Mouse (Mus musculus) mouse trophoblast stem cell (cell line): Measurements from ENCODE around the gene Itsn2.
"Not testable (repeated sequence)": the region's sequence is repeated elsewhere in the genome, so short reads cannot be mapped to it uniquely, and the experiment has no call there.

Experiments used
- in situ Hi-C, 2 experiments: fragments of 300-500 bp; cut with MseI, MboI; formaldehyde crosslinking; loops; 2 replicates in 1 of 2; 3 replicates in 1 of 2; pipeline ENCODE4 v1.15.1; 2025

Itsn2 gene

GRCm38 (mm10) chr12:4598666-4599428 lies 6.4 kb downstream of the Itsn2 start:
- in situ Hi-C loops: no loop called here

- in situ Hi-C loops: no loop called here
Observed at GRCm38 (mm10) chr12:4599713-4600112, 7.3 kb downstream of the Itsn2 start.

- in situ Hi-C loops: no loop called here
Observed at GRCm38 (mm10) chr12:4606625-4607024, 14.2 kb downstream of the Itsn2 start.

- in situ Hi-C loops: no loop called here
Observed at GRCm38 (mm10) chr12:4614722-4615121, 22.3 kb downstream of the Itsn2 start.

GRCm38 (mm10) chr12:4624201-4624600 lies 31.8 kb downstream of the Itsn2 start:
- in situ Hi-C loops: no loop called here

- in situ Hi-C loops: no loop called here
Observed at GRCm38 (mm10) chr12:4632957-4633356, 40.5 kb downstream of the Itsn2 start.

- in situ Hi-C loops: no loop called here
Observed at GRCm38 (mm10) chr12:4638438-4638837, 46.0 kb downstream of the Itsn2 start.

GRCm38 (mm10) chr12:4640737-4641136 lies 48.3 kb downstream of the Itsn2 start:
- in situ Hi-C loops: no loop called here

GRCm38 (mm10) chr12:4656813-4657212 lies 64.4 kb downstream of the Itsn2 start:
- in situ Hi-C loops: no loop called here

GRCm38 (mm10) chr12:4664929-4665674 lies 72.7 kb downstream of the Itsn2 start:
- in situ Hi-C loops: no loop called here

- in situ Hi-C loops: no loop called here
Observed at GRCm38 (mm10) chr12:4665675-4666037, 73.2 kb downstream of the Itsn2 start.

GRCm38 (mm10) chr12:4676336-4676735 lies 83.9 kb downstream of the Itsn2 start:
- in situ Hi-C loops: no loop called here

GRCm38 (mm10) chr12:4679971-4680370 lies 87.5 kb downstream of the Itsn2 start:
- in situ Hi-C loops: no loop called here

GRCm38 (mm10) chr12:4685441-4685840 lies 93.0 kb downstream of the Itsn2 start:
- in situ Hi-C loops: no loop called here

GRCm38 (mm10) chr12:4688386-4688785 lies 95.9 kb downstream of the Itsn2 start:
- in situ Hi-C loops: no loop called here

- in situ Hi-C loops: no loop called here
Observed at GRCm38 (mm10) chr12:4689341-4689740, 96.9 kb downstream of the Itsn2 start.

GRCm38 (mm10) chr12:4691193-4691592 lies 98.8 kb downstream of the Itsn2 start:
- in situ Hi-C loops: no loop called here

- in situ Hi-C loops: no loop called here
Observed at GRCm38 (mm10) chr12:4694534-4694933, 102.1 kb downstream of the Itsn2 start.

- in situ Hi-C loops: not testable (repeated sequence)
Observed at GRCm38 (mm10) chr12:4705626-4706025, 113.2 kb downstream of the Itsn2 start.

- in situ Hi-C loops: no loop called here
Observed at GRCm38 (mm10) chr12:4706175-4706574, 113.7 kb downstream of the Itsn2 start.

GRCm38 (mm10) chr12:4706901-4707300 lies 114.5 kb downstream of the Itsn2 start:
- in situ Hi-C loops: no loop called here

GRCm38 (mm10) chr12:4707488-4708017 lies 115.1 kb downstream of the Itsn2 start:
- in situ Hi-C loops: no loop called here

GRCm38 (mm10) chr12:4708296-4708695 lies 115.9 kb downstream of the Itsn2 start:
- in situ Hi-C loops: no loop called here
